Mouse (Mus musculus) hindbrain, embryonic 10.5 days (tissue): ENCODE measurements around the gene Ptcra. TPM values are rescaled to one million over a fixed set of nuclear protein-coding genes. Genes with fewer than 3 reads are reported as not detected.

Experiments
- DNase-seq: peaks from one replicate; pipeline ENCODE4 v3.0.0-alpha.2; 2017; ENCODE audit warnings: low spot score
- H3K27ac ChIP-seq: fragments of 300-500 bp; sonication (generic); 2 replicates; pipeline ENCODE4 v1.5.1; 2016; ENCODE audit warnings: mild to moderate bottlenecking, moderate library complexity
- H3K27me3 ChIP-seq: fragments of 300-500 bp; sonication (generic); 2 replicates; pipeline ENCODE4 v1.6.1; 2016; ENCODE audit warnings: mild to moderate bottlenecking; ENCODE audit not compliant: poor library complexity, insufficient read depth, severe bottlenecking
- H3K36me3 ChIP-seq: fragments of 300-500 bp; sonication (generic); 2 replicates; pipeline ENCODE4 v1.6.1; 2016; ENCODE audit warnings: mild to moderate bottlenecking, moderate library complexity
- H3K4me1 ChIP-seq: fragments of 300-500 bp; sonication (generic); replicated peaks from 2 replicates; pipeline ENCODE4 v1.6.1; 2016; ENCODE audit warnings: mild to moderate bottlenecking
- H3K4me3 ChIP-seq: fragments of 300-500 bp; sonication (generic); 2 replicates; pipeline ENCODE4 v1.5.1; 2016; ENCODE audit warnings: mild to moderate bottlenecking, moderate library complexity
- H3K9me3 ChIP-seq: fragments of 300-500 bp; sonication (generic); 2 replicates; pipeline ENCODE4 v1.6.1; 2016; ENCODE audit warnings: mild to moderate bottlenecking, moderate library complexity
- WGBS: fragments of 180-500 bp; shearing (Covaris S2); methylation state at CpG from one replicate; pipeline ENCODE4 v1.1.7; 2016; 5-methylcytosine and 5-hydroxymethylcytosine counted together
- polyA plus RNA-seq: library from polyadenylated mRNA; unstranded; fragments of >200 nt; fragmentation: Nextera tagmentation; extraction: Ambion mirVana; gene quantifications from 2 replicates; pipeline ENCODE4 v1.2.1, GENCODE M21; 2016

Ptcra gene
- polyA plus RNA-seq, 1 experiment from 2014 or later = 0.43 TPM

DNA sequence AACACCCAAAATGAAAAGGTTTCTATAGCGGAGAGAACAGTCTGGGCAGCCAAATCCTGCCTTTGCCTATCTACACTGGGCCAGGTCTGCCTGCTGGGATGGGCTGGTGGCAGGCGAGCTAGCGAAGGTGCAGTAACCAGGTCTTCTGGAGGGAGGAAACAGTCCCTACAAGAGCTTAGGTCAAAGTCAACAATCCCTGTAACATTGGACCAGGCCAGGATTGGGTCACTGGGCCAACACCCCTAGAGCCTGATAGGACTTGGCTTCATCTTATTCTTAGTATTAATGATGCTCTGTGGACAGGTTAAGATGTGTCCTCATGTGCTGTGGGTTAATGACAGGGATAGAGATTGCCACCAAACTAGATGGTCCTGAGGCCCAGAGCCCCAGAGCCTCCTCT is 29.5 kb downstream of the Ptcra start:
- peaks cover 2% of the 10 kb centered on the region for H3K4me1 ChIP-seq
- H3K27ac ChIP-seq = no peak overlapping the region
- H3K9me3 ChIP-seq = no peaks in the 10 kb centered on the region
- peaks cover 9% of the 10 kb centered on the region for H3K27me3 ChIP-seq
- DNase-seq = no peak
- H3K36me3 ChIP-seq = peaks cover 47% of the 10 kb centered on the region
- WGBS = 96% methylated on average over 3 of the region's 3 CpGs
- H3K4me3 ChIP-seq = no peak overlapping the region

DNA sequence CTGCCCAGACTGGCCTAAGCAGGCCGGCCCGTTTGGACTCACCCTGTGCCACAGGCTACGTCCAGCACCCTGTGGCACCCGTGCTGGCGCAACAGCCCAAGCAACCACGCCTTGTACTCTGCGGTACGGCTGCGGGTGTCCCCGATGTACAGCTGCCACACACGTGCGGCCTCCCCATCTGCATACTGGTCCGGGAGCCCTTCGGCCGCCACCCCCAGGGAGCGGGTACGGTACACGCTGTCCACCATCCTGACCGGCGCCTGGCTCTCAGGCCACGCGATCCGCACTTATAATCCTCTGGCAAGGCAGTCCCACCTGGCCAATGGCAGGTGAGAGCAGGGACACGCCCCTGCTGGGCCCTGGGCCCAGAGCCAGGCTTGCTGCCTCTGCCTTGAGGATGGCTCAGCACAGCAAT is 34.6 kb downstream of the Ptcra start, which contains the start of gene Gnmt:
TSS of gene Gnmt (minus strand) at position 265 of the 415 bp plus-strand sequence.
- Histone ChIP-seq H3K36me3 (peaks cover 26% of the 10 kb centered on the region), H3K4me1 (peaks cover 15% of the 10 kb centered on the region), H3K4me3 (no peak within 1 kb of the TSS), H3K27ac (no peak within 1 kb of the TSS), H3K27me3 (peaks cover 22% of the 10 kb centered on the region), H3K9me3 (no peaks in the 10 kb centered on the region)
- no peak for DNase-seq
- WGBS = 17% methylated on average over 24 of the region's 24 CpGs

DNA sequence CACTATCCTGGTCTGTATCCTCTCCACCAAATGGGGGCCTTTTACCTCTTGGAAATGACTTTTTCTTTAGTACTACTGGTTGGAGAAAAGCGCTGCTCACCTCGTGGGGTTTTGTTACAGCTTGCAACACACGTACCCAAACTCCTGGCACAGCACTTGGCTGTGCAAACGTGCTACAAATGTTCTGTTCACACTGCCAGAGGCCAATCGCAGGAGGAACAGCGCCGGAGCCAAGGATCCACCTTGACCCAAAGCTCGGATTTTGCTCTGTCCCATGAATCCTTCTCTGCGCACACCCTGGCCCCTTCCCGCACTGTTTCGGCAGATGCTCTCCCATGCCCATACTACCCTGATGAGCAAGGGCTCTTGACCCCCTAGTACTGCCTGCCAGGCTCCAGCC is 35.0 kb downstream of the Ptcra start:
- H3K4me1 ChIP-seq = peaks cover 15% of the 10 kb centered on the region
- no peak overlapping the region for H3K4me3 ChIP-seq
- H3K36me3 ChIP-seq = peaks cover 30% of the 10 kb centered on the region
- H3K9me3 ChIP-seq = no peaks in the 10 kb centered on the region
- H3K27ac ChIP-seq = no peak overlapping the region
- 48% methylated on average over 11 of the region's 11 CpGs for WGBS
- no peak for DNase-seq
- peaks cover 22% of the 10 kb centered on the region for H3K27me3 ChIP-seq

DNA sequence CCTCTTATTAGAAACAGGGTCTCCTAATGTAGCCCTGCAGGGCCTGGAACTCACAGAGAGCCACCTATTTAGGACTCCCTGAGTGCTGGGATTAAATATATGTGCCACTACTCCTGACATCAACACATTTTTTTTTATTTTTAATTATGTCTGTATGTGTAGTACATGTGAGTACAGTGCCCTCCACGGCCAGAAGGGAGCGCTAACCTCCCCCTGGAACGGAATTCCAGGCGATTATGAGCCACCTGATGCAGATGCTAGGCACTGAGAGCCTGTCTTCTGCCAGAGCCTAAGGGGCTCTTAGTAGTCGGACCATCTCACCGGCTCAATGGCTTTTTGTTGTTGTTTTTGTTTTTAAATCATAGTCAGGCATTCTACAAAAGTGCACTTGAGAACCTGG is 35.5 kb downstream of the Ptcra start:
- WGBS = 38% methylated on average over 6 of the region's 6 CpGs
- peak; percentile 31 for DNase-seq

DNA sequence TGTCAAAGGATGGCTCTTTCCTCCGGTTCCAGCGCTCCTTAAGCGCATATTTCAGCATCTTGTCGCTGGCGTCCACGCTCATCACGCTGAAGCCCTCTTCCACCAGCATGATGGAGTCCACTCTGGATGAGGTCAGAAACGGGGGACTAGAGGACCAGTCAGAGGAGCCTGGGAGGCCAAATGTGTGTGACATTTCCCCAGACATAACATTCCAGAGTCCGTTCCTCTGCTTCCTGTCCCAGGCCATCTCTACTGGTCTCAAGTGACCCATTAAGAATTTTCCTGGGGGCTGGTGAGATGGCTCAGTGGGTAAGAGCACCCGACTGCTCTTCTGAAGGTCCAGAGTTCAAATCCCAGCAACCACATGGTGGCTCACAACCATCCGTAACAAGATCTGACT is 36.2 kb downstream of the Ptcra start:
- H3K9me3 ChIP-seq = no peaks in the 10 kb centered on the region
- H3K4me1 ChIP-seq = peaks cover 15% of the 10 kb centered on the region
- 91% methylated on average over 11 of the region's 11 CpGs for WGBS
- no peak for DNase-seq
- H3K27ac ChIP-seq = no peak overlapping the region
- peaks cover 22% of the 10 kb centered on the region for H3K27me3 ChIP-seq
- H3K4me3 ChIP-seq = no peak overlapping the region
- H3K36me3 ChIP-seq = peaks cover 40% of the 10 kb centered on the region

More for the DNA sequence above, 35.5 kb downstream of the Ptcra start:
- peaks cover 22% of the 10 kb centered on the region for H3K27me3 ChIP-seq
- peaks cover 34% of the 10 kb centered on the region for H3K36me3 ChIP-seq
- peaks cover 15% of the 10 kb centered on the region for H3K4me1 ChIP-seq
- no peak overlapping the region for H3K27ac ChIP-seq
- no peak overlapping the region for H3K4me3 ChIP-seq
- H3K9me3 ChIP-seq = no peaks in the 10 kb centered on the region

DNA sequence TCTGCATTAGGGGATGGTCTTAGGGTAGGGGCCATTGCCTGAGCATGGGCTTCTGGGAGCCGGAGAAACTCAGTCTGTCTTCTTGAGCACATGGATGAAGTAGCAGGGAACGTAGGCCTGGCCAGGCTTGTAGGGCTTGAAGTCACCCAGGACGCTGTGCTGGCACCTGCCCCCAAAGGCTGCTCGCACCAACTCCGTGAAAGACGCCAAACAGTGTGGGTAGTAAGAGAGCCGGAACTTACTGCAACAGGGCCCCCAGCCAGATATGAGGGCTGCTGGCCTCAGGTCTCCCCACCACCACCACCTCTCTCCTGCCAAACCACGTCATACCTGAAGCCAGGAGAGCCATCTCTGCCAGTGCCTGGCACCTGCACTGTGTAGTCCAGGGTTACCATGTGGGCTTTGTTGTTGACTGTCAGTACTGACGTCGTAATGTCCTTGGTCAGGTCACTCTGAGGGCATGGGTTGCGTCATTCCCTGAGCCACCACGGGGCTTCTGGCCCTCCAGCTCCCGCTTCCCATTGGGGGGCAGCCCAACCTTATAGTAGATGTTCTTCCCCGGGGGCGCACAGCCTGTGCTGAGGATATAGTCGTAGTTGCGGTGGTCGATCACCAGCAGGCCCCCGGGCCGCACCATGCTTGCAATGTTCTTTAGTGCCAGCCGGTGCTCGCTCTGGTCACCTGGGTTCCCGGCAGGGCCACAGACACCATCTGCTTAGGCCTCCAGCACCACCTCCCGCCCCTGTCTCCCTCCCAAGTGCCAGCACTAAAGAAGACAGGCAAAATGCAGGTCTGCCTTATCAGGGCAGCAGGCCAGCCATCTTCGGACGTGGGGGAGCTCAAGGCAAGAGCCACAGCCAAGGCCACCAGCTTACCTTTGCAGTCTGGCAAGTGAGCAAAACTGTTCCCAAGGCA is 37.5 kb downstream of the Ptcra start:
- WGBS = 94% methylated on average over 26 of the region's 26 CpGs
- Histone ChIP-seq H3K27me3 (peaks cover 22% of the 10 kb centered on the region), H3K9me3 (no peaks in the 10 kb centered on the region), H3K4me1 (peaks cover 15% of the 10 kb centered on the region), H3K27ac (no peak overlapping the region), H3K4me3 (no peak overlapping the region), H3K36me3 (peaks cover 52% of the 10 kb centered on the region)
- DNase-seq = no peak

DNA sequence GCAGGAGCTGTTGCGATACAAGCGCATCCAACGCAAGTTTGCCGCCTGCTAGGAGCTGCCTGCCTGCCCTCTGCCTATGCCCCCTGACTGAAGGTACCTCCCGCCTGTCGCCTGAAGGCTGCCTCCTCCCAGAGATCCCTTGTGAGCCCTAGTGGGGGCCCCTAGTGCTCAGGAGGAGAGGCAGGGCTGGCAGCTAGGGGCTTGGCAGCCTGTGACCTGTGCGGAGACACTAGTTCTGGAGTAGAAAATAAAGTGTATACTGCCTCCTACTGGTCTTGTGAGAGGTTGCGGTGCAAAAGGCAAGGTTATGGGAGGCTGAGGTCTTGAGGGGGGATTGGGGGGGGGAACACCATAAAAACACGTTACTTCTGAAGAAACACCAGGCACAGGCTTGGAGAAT is 38.2 kb downstream of the Ptcra start:
- H3K27ac ChIP-seq = peak overlapping the region; percentile 3; the same call in 1 of the 2 replicates
- H3K4me1 ChIP-seq = peaks cover 15% of the 10 kb centered on the region
- H3K9me3 ChIP-seq = no peaks in the 10 kb centered on the region
- H3K27me3 ChIP-seq = peaks cover 22% of the 10 kb centered on the region
- H3K4me3 ChIP-seq = peak overlapping the region; percentile 13; the same call in 1 of the 2 replicates
- WGBS = 48% methylated on average over 9 of the region's 9 CpGs
- H3K36me3 ChIP-seq = peaks cover 58% of the 10 kb centered on the region
- peak; percentile 48 for DNase-seq

DNA sequence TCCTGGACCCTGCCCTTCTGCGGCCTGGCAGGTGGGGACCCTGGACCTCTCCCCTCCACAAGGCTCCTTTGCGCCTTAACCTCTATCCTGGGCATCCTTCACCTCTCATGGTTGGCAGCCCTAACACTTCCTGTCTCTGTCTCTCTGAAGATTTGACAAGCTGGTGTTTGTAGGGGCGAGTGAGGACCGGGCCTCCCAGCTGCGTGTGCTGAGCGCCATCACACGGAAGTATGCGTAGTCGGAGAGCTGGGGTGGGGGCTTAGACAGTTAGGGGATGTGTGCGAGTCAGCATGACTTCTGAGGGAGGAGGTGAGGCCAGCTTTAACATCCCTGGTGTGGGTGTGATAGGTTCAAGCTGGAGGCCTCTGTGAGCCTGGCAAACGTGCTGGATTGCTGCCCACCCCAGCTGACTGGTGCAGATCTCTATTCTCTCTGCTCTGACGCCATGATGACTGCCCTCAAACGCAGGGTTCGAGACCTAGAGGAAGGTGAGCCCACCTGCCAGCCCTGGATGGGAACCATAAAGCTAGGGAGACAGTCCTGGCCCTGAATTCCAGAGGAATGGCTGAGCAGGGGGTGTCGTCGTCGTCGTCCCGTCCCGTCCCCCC is 38.9 kb downstream of the Ptcra start:
- WGBS = 77% methylated on average over 20 of the region's 20 CpGs
- Histone ChIP-seq H3K4me3 (no peak overlapping the region; the same call in 1 of the 2 replicates), H3K9me3 (no peaks in the 10 kb centered on the region), H3K27ac (no peak overlapping the region), H3K36me3 (peaks cover 62% of the 10 kb centered on the region), H3K27me3 (peaks cover 19% of the 10 kb centered on the region), H3K4me1 (peaks cover 15% of the 10 kb centered on the region)
- DNase-seq = no peak

DNA sequence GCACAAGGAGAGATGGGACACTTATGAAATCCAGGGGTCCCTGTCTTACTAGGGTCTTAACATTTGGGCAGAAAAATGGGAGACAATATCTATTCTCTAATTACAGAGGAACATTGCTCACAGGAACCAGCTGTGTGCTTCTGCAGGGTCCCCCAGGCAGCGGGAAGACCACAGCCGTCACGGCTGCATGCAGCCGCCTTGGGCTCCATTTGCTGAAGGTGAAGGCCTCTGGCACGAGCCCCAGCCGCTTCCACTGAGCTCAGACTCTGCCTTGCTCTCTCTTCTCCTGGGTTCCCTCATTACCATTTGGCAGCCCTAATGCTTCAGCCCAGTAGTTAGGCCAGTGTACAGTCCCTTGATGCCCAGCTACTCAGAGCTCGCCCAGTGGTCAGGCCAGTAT is 42.4 kb downstream of the Ptcra start:
- Histone ChIP-seq H3K4me3 (no peak overlapping the region), H3K27ac (no peak overlapping the region), H3K9me3 (no peaks in the 10 kb centered on the region), H3K4me1 (0 out of 2 replicates have a peak, but pooled peaks cover 8% of the 10 kb centered on the region), H3K36me3 (peaks cover 72% of the 10 kb centered on the region), H3K27me3 (no peaks in the 10 kb centered on the region)
- no peak for DNase-seq
- 91% methylated on average over 7 of the region's 7 CpGs for WGBS

DNA sequence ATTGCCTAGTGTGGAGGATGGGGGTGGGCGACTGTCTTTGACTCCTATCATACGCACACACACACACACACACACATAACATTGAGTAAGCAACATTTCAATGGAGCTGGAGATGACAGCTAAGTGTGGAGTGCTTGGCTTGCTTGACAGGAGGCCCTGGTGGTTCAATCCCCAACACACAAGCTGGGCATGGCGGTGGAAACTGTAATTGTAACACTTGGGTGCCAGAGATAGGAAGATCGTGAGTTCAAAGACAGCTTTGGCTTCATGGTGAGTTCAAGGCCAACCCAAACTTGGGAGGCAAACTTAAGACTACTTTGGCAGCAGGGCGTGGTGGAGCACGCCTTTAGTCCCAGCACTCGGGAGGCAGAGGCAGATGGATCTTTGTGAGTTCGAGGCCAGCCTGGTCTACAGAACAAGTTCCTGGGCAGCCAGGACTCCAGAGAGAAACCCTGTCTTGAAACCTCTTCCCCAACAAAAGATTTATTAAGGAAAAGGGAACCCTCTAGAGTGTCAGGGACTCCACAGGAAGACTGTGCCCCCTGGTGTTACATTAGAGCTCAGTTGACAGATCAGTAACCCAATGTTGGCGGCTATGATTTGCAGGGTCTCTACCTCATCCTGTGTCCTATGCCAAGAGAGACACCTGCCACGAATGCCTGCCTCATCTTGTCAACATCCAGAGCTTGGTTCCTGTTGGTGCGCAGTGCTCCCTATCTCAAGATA is 48.6 kb downstream of the Ptcra start:
- H3K4me1 ChIP-seq = peaks cover 32% of the 10 kb centered on the region
- H3K27me3 ChIP-seq = no peaks in the 10 kb centered on the region
- H3K27ac ChIP-seq = no peak overlapping the region
- no peaks in the 10 kb centered on the region for H3K9me3 ChIP-seq
- no peak overlapping the region for H3K4me3 ChIP-seq
- WGBS = 93% methylated on average over 11 of the region's 11 CpGs
- peaks cover 46% of the 10 kb centered on the region for H3K36me3 ChIP-seq
- no peak for DNase-seq

DNA sequence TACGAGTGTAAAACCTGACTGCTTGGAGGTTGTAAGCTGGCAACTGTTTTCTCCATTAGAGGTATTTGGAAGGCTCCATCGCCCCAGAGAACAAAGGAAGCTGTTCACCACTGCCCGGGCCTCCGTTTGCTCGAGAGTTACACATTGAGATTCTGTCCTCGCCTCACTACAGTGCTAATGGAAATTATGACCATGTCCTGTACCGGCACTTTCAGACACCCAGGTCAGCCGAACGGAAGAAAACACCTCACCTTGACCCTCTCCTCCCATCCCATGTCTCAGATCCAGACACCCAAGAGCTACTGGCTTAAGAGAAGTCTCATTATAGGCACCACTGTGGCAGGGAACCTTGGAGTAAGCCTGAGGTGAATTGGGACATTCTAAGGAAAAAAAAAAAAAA is 49.7 kb downstream of the Ptcra start:
- no peak overlapping the region for H3K27ac ChIP-seq
- peaks cover 46% of the 10 kb centered on the region for H3K36me3 ChIP-seq
- no peak for DNase-seq
- peaks cover 32% of the 10 kb centered on the region for H3K4me1 ChIP-seq
- no peaks in the 10 kb centered on the region for H3K27me3 ChIP-seq
- H3K4me3 ChIP-seq = no peak overlapping the region
- 92% methylated on average over 9 of the region's 9 CpGs for WGBS
- H3K9me3 ChIP-seq = no peaks in the 10 kb centered on the region

DNA sequence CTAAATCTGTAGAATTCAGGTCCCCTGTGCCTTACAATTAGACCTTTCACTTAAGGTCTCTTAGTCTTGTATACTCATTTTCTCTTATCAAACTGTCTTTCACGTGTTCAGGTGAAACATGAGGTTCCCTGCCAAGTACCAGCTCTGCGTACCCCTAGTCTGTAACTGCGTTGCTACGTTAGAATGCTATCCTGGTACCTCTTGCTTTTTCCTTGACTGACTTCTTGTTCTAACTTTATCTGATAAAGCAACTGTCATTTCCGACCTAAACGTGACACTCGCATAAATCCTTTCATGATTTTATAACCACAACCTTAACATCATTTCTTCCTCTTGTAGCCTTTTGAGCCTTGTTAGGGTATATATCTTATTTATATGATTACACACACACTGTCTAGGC is 51.1 kb downstream of the Ptcra start:
- Histone ChIP-seq H3K36me3 (peaks cover 42% of the 10 kb centered on the region), H3K4me1 (peaks cover 32% of the 10 kb centered on the region), H3K9me3 (no peaks in the 10 kb centered on the region), H3K27me3 (no peaks in the 10 kb centered on the region), H3K4me3 (peak overlapping the region; percentile 100), H3K27ac (0 out of 2 replicates have a peak overlapping the region, but pooled peaks have one; percentile 89)
- WGBS = 76% methylated on average over 7 of the region's 7 CpGs
- no peak for DNase-seq
